Mouse (Mus musculus): ENCODE measurements around the gene Ica1.

DNA sequence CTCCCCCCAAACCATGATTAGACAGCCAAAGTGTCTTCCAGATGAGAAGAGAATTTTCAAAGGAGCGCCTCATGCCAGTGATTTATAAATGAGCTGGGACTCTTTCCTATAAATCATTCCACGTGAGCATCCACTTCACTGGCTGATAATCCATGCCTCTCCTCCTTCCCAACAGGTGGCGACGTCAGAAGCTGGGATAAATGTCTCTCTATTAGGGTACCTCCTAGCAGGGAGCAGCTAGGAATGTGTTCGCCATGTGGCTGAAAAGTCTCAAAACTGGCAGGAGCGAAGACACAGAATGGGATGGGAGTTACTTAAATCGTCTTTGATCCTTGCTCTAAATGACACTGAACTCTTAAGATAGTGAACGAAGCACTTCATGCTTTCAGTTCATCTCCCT, 146.9 kb downstream of the Ica1 start:
- TF ChIP-seq CTCF (IDR thresholded peaks at IDR 0.05; ENCODE audit: low read depth) = no peak
- no peak for TF ChIP-seq EP300 (IDR thresholded peaks at IDR 0.05; ENCODE audit: low read depth)

Data from liver, embryonic 14.5 days (tissue).